Mouse (Mus musculus) forebrain, embryonic 12.5 days (tissue): ENCODE results near the gene Pdss1. TPM values are rescaled to one million over a fixed set of nuclear protein-coding genes. Genes with fewer than 3 reads are reported as not detected.
"Not testable (repeated sequence)": the region's sequence is repeated elsewhere in the genome, so short reads cannot be mapped to it uniquely, and the experiment has no call there.

Source experiments
- ATAC-seq: fragments of 200-750 bp; cut with Nextera tagmentation; 2 replicates; pipeline ENCODE4 v1.8.0; 2017; ENCODE audit warnings: moderate TSS enrichment; ENCODE audit not compliant: low FRiP score
- H3K27ac ChIP-seq: fragments of 300-500 bp; sonication (generic); 2 replicates; pipeline ENCODE4 v1.5.1; 2016; ENCODE audit warnings: mild to moderate bottlenecking
- H3K27me3 ChIP-seq: fragments of 300-500 bp; sonication (generic); 2 replicates; pipeline ENCODE4 v1.6.1; 2016; ENCODE audit warnings: mild to moderate bottlenecking
- H3K36me3 ChIP-seq: fragments of 300-500 bp; sonication (generic); replicated peaks from 2 replicates; pipeline ENCODE4 v1.6.1; 2016; ENCODE audit warnings: mild to moderate bottlenecking
- H3K4me1 ChIP-seq: fragments of 300-500 bp; sonication (generic); 2 replicates; pipeline ENCODE4 v1.6.1; 2016
- H3K4me2 ChIP-seq: fragments of 300-500 bp; sonication (generic); 2 replicates; pipeline ENCODE4 v1.6.1; 2016; ENCODE audit warnings: mild to moderate bottlenecking, moderate library complexity
- H3K4me3 ChIP-seq: fragments of 300-500 bp; sonication (generic); replicated peaks from 2 replicates; pipeline ENCODE4 v1.5.1; 2016; ENCODE audit warnings: mild to moderate bottlenecking
- H3K9ac ChIP-seq: fragments of 300-500 bp; sonication (generic); 2 replicates; pipeline ENCODE4 v1.6.1; 2016; ENCODE audit warnings: mild to moderate bottlenecking
- H3K9me3 ChIP-seq: fragments of 300-500 bp; sonication (generic); 2 replicates; pipeline ENCODE4 v1.6.1; 2016
- WGBS: fragments of 180-500 bp; shearing (Covaris S2); methylation state at CpG from one replicate; pipeline ENCODE4 v1.1.7; 2016; 5-methylcytosine and 5-hydroxymethylcytosine counted together
- polyA plus RNA-seq: library from polyadenylated mRNA; unstranded; fragments of >200 nt; fragmentation: Nextera tagmentation; extraction: Ambion mirVana; gene quantifications from 2 replicates; pipeline ENCODE4 v1.2.1, GENCODE M21; 2016

Gene Pdss1
- polyA plus RNA-seq, 1 experiment from 2014 or later = 26.1 TPM

GRCm38 (mm10) chr2:22894932-22895281, 415 bp upstream of the Pdss1 start:
- ATAC-seq = peak; percentile 53

GRCm38 (mm10) chr2:22903947-22904346, 8.6 kb downstream of the Pdss1 start:
- no peak overlapping the region for H3K4me3 ChIP-seq
- 91% methylated on average over 3 of the region's 3 CpGs for WGBS
- H3K9me3 ChIP-seq = no peaks in the 10 kb centered on the region
- H3K27ac ChIP-seq = no peak overlapping the region
- ATAC-seq = no peak
- no peaks in the 10 kb centered on the region for H3K27me3 ChIP-seq
- peaks cover 38% of the 10 kb centered on the region for H3K36me3 ChIP-seq
- H3K4me1 ChIP-seq = no peaks in the 10 kb centered on the region
- H3K9ac ChIP-seq = no peak overlapping the region
- no peak overlapping the region for H3K4me2 ChIP-seq

More at GRCm38 (mm10) chr2:22894932-22895281, 415 bp upstream of the Pdss1 start:
- peak overlapping the region; percentile 75 for H3K4me2 ChIP-seq
- peak overlapping the region; percentile 78 for H3K9ac ChIP-seq
- H3K36me3 ChIP-seq = no peaks in the 10 kb centered on the region
- H3K9me3 ChIP-seq = no peaks in the 10 kb centered on the region
- H3K4me1 ChIP-seq = 0 out of 2 replicates have a peak, but pooled peaks cover 5% of the 10 kb centered on the region
- 27% methylated on average over 9 of the region's 9 CpGs for WGBS
- H3K27ac ChIP-seq = peak overlapping the region; percentile 85
- peak overlapping the region; percentile 87 for H3K4me3 ChIP-seq
- H3K27me3 ChIP-seq = no peaks in the 10 kb centered on the region

GRCm38 (mm10) chr2:22914421-22914820, 19.1 kb downstream of the Pdss1 start:
- Histone ChIP-seq H3K27ac (no peak overlapping the region), H3K4me1 (no peaks in the 10 kb centered on the region), H3K9ac (no peak overlapping the region), H3K4me2 (no peak overlapping the region), H3K4me3 (no peak overlapping the region), H3K36me3 (peaks cover 36% of the 10 kb centered on the region), H3K9me3 (no peaks in the 10 kb centered on the region), H3K27me3 (no peaks in the 10 kb centered on the region)
- no peak for ATAC-seq
- WGBS = 88% methylated on average over 3 of the region's 3 CpGs

- Histone ChIP-seq H3K9me3 (no peaks in the 10 kb centered on the region), H3K36me3 (peaks cover 20% of the 10 kb centered on the region), H3K4me3 (no peak overlapping the region), H3K4me2 (no peak overlapping the region), H3K9ac (no peak overlapping the region), H3K27me3 (no peaks in the 10 kb centered on the region), H3K4me1 (no peaks in the 10 kb centered on the region), H3K27ac (no peak overlapping the region)
- ATAC-seq = no peak
- 88% methylated on average over 2 of the region's 2 CpGs for WGBS
Observed at GRCm38 (mm10) chr2:22918651-22919050, 23.3 kb downstream of the Pdss1 start.

GRCm38 (mm10) chr2:22925911-22926310, 30.6 kb downstream of the Pdss1 start:
- ATAC-seq, H3K27ac ChIP-seq, H3K4me3 ChIP-seq, H3K9me3 ChIP-seq, H3K4me1 ChIP-seq, H3K4me2 ChIP-seq, H3K27me3 ChIP-seq, H3K9ac ChIP-seq: not testable (repeated sequence)
- 89% methylated on average over 2 of the region's 3 CpGs for WGBS
- H3K36me3 ChIP-seq = peaks cover 13% of the 10 kb centered on the region; the same call in 1 of the 2 replicates

GRCm38 (mm10) chr2:22928259-22928658, 32.9 kb downstream of the Pdss1 start:
- peaks cover 13% of the 10 kb centered on the region; the same call in 1 of the 2 replicates for H3K36me3 ChIP-seq
- H3K9me3 ChIP-seq = no peaks in the 10 kb centered on the region
- no peaks in the 10 kb centered on the region for H3K27me3 ChIP-seq
- WGBS = 59% methylated on average over 2 of the region's 2 CpGs
- H3K9ac ChIP-seq = no peak overlapping the region
- no peak overlapping the region for H3K4me2 ChIP-seq
- no peak overlapping the region for H3K4me3 ChIP-seq
- no peak overlapping the region for H3K27ac ChIP-seq
- no peak for ATAC-seq
- no peaks in the 10 kb centered on the region for H3K4me1 ChIP-seq

GRCm38 (mm10) chr2:22933556-22933955, 38.2 kb downstream of the Pdss1 start:
- Histone ChIP-seq H3K27ac (no peak overlapping the region), H3K4me2 (no peak overlapping the region), H3K4me1 (no peaks in the 10 kb centered on the region), H3K9ac (no peak overlapping the region), H3K36me3 (peaks cover 8% of the 10 kb centered on the region; the same call in 1 of the 2 replicates), H3K9me3 (no peaks in the 10 kb centered on the region), H3K27me3 (no peaks in the 10 kb centered on the region), H3K4me3 (no peak overlapping the region)
- ATAC-seq = no peak
- 88% methylated on average over 1 of the region's 1 CpGs for WGBS

- H3K27ac ChIP-seq = no peak overlapping the region
- 68% methylated on average over 4 of the region's 4 CpGs for WGBS
- no peaks in the 10 kb centered on the region for H3K27me3 ChIP-seq
- H3K36me3 ChIP-seq = 0 out of 2 replicates have a peak, but pooled peaks cover 3% of the 10 kb centered on the region
- no peak overlapping the region for H3K4me3 ChIP-seq
- no peak overlapping the region for H3K4me2 ChIP-seq
- no peak overlapping the region for H3K9ac ChIP-seq
- H3K4me1 ChIP-seq = no peaks in the 10 kb centered on the region
- H3K9me3 ChIP-seq = no peaks in the 10 kb centered on the region
- no peak for ATAC-seq
Observed at GRCm38 (mm10) chr2:22949956-22950355, 54.6 kb downstream of the Pdss1 start.

GRCm38 (mm10) chr2:22954278-22954677, 59.0 kb downstream of the Pdss1 start:
- Histone ChIP-seq H3K4me3 (no peak overlapping the region), H3K4me2 (no peak overlapping the region), H3K27me3 (no peaks in the 10 kb centered on the region), H3K9ac (no peak overlapping the region), H3K4me1 (no peaks in the 10 kb centered on the region), H3K9me3 (no peaks in the 10 kb centered on the region), H3K36me3 (no peaks in the 10 kb centered on the region), H3K27ac (no peak overlapping the region)
- 92% methylated on average over 4 of the region's 4 CpGs for WGBS
- ATAC-seq = no peak

- ATAC-seq = no peak
- Histone ChIP-seq H3K4me2 (no peak overlapping the region), H3K4me1 (no peaks in the 10 kb centered on the region), H3K4me3 (no peak overlapping the region), H3K27me3 (no peaks in the 10 kb centered on the region), H3K9ac (no peak overlapping the region), H3K9me3 (no peaks in the 10 kb centered on the region), H3K36me3 (no peaks in the 10 kb centered on the region; the same call in 1 of the 2 replicates), H3K27ac (no peak overlapping the region)
- 92% methylated on average over 5 of the region's 5 CpGs for WGBS
Observed at GRCm38 (mm10) chr2:22955914-22956313, 60.6 kb downstream of the Pdss1 start.

- Histone ChIP-seq H3K4me2 (no peak overlapping the region), H3K27ac (no peak overlapping the region), H3K9me3 (no peaks in the 10 kb centered on the region), H3K9ac (no peak overlapping the region), H3K36me3 (no peaks in the 10 kb centered on the region; the same call in 1 of the 2 replicates), H3K27me3 (no peaks in the 10 kb centered on the region), H3K4me1 (no peaks in the 10 kb centered on the region), H3K4me3 (no peak overlapping the region)
- WGBS = 65% methylated on average over 1 of the region's 1 CpGs
- no peak for ATAC-seq
Observed at GRCm38 (mm10) chr2:22957415-22957814, 62.1 kb downstream of the Pdss1 start.

- ATAC-seq = no peak
- Histone ChIP-seq H3K9me3 (no peaks in the 10 kb centered on the region), H3K4me1 (no peaks in the 10 kb centered on the region), H3K27me3 (no peaks in the 10 kb centered on the region), H3K4me3 (no peak overlapping the region), H3K9ac (no peak overlapping the region), H3K36me3 (no peaks in the 10 kb centered on the region; the same call in 1 of the 2 replicates), H3K27ac (no peak overlapping the region), H3K4me2 (no peak overlapping the region)
- WGBS = 98% methylated on average over 2 of the region's 2 CpGs
Observed at GRCm38 (mm10) chr2:22961681-22962080, 66.4 kb downstream of the Pdss1 start.

GRCm38 (mm10) chr2:22962242-22962641, 66.9 kb downstream of the Pdss1 start:
- no peaks in the 10 kb centered on the region for H3K27me3 ChIP-seq
- H3K27ac ChIP-seq = no peak overlapping the region
- no peak overlapping the region for H3K4me2 ChIP-seq
- H3K4me3 ChIP-seq = no peak overlapping the region
- no peaks in the 10 kb centered on the region; the same call in 1 of the 2 replicates for H3K36me3 ChIP-seq
- no peak overlapping the region for H3K9ac ChIP-seq
- no peaks in the 10 kb centered on the region for H3K4me1 ChIP-seq
- 94% methylated on average over 8 of the region's 8 CpGs for WGBS
- ATAC-seq = no peak
- H3K9me3 ChIP-seq = no peaks in the 10 kb centered on the region
